Mouse (Mus musculus) A20 (cell line): ENCODE data around the gene Clcnka.

Experiments
- DNase-seq: peaks from one replicate; pipeline ENCODE4 v3.0.0-alpha.2; 2011; ENCODE audit warnings: low read depth, low spot score

Gene Clcnka

DNA sequence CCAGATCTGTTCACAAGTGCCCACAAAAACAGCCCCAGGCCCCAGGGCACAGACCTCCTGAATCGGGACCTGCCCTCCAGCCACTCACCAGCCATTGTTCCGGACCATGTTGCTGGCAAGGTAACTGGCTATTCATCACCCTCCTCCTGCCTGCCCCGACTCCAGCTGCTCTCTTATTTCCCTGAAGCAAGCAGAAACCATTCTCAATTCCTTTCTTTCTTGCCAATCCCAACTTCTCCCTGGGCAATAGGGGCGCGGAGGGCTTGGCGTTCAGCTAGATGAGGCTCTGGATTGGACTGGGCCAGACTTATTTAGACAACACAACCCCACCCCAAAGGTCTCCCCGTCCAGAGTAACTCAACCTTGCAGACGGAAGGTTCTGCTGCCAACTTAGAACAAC, 18.9 kb downstream of the Clcnka start:
- DNase-seq, result no peak

DNA sequence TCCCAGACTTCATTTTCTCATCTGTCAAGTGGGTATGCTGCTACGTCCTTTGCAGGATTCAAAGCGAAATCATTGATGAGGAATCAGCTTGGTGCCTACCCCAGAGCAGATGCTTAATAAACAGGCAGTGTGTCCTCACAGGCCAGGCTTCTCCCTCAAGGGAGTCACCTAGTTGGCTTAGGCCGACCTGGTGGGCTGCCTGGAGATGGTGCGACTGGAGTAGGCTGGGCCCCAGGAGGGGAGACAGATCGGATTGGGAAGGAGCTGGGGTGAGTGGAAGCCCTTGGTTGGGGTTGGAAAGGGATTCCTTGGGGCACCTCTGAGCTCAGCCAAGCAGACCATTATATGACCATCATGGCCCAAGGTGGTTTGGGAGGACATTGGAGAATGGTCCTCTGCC, 26.1 kb downstream of the Clcnka start:
- no peak for DNase-seq

DNA sequence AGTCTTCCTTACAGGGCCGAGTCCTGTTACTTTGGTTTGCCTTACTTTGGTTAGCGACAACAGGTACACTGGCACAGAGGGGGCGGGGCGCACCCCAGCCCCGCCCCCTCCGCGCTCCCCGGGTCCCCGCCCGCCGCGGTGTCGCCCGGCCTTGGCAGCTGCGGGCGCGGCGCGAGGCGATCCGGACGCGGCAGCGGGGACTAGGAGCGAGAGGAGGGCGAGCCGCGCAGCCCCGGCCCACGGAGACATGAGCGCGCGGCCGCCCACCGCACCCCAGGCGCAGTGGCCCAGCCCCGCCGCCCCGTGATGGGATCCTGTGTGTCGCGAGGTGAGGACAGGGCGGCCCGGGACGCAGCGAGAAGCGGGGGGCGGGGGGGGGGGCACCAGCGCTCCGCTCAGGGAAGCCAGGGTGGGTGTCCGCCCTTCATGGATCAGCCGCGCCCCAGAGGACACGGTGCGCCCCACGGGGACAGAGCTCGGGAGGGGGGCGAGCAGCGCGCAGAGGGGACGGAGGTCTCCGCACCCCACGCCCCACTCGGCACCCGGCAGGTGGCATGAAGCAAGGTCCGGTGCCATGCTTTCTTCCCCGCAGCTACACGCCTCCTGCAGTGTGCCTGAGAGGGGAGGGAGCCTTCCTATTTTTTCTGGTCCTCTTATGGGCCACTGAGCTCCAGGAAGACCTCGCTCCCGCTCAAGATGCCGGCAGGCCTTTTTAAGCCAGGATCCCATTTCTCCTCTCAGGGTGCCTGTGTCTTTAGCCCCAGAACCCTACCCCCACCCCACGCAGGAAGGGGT, 30.3 kb downstream of the Clcnka start, which contains the start of gene Fam131c:
Gene Fam131c, plus strand, starts transcription at position 224 of the 795 bp plus-strand sequence.
- no peak for DNase-seq

DNA sequence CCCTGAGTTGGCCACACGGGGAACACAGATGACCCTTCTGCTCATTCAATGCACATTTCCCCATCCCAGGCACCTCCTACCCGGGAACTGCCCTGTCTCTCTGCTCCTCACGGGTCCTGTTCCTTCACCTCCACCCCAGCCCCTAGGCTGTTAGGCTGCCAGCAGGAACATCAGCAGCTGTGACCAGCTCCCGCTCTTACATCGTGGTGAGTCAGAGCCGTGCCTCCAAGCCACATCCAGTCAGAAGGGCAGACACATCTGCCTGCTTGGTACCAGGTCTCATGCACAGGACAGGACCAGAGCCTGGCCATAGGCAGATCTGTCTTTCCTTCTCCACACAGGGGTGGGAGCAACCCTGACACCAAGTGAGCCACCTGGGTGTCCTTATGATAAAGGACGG, 32.6 kb downstream of the Clcnka start:
- DNase-seq, result no peak

DNA sequence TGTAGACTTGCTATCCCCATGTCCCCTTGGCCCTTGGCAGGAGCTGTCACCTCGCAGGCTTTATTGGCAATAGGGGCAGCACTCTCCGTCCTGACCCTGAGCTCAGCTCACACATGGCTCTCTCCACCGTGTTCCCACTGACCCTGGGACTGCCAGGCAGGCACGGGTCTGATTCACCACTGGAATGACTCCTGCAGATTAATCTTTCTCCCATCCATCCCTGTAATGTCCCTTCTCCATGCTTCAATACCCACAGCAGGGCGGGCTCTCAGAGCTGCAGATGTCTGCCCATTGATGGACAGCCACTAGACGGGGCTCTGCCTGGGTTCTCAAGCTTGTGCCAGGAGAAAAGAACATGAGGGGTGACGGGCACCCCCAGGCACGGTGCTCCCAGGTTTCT, 33.4 kb downstream of the Clcnka start:
- DNase-seq, result no peak

DNA sequence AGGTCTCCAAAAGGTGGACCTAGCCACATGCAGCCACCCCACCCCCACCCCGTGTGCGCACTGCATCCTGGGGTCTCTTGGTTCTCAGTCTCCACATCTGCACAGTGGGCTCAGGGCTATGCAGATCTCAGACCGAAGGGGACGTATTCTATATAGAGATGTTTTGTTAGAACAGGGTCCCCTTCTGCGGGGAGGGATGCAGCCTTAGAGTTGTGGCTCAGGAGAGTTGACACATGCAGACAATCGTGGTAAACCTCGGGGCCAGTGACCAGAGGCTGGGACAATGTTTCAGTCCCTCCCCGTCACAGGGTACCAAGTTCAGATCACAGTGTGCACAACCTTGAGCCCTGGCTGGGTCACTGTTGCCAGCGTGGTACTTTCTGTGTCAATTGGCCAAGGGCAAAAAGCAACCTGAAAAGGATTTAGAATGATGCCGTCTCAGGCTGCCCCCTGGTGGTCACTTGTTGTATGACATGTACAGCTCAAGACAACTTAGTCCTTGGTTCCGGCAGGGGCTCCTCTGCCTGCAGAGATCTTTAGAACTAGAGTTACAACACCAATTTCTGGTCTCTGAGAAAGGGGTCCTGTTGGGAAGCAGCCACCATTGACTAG, 35.5 kb downstream of the Clcnka start:
- peak; percentile 76 for DNase-seq

DNA sequence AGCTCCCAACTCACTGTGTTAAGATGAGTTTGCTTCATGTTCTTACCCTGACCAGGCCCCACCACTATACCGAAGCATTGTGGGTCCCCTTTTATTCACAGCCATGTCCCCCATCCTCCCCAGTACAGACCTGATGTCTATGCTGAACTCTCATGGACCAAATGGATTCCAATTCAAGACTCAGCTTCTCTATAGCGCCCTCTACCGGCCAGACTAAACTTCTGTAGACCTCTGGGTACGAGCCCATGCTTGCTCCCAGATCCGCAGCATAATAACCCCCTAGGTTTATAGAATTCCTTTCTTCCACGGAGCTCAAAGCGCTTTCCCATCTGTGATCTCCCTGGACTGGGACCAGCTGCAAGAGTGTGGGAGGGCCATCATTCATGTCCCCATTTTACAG, 37.7 kb downstream of the Clcnka start:
- DNase-seq, result peak; percentile 59

DNA sequence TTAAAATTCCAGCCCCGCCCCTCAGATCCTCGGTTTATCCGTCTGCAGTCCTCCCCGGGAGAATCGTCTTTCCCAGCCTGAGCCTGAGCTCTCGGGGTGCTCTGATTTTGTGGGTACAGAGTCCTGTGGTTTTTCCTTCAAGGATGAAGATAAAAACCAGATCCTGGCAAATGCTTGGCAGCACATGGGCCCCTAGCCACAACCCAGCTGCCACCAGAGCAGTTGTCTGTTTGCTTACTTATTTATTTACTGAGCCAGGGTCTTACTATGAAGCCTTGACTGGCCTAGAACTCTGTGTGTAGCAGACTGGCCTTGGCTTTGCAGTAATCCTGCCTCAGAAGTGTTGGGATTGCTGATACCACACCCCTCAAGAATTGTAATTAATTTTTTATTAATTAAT, 39.3 kb downstream of the Clcnka start:
- DNase-seq, result no peak

DNA sequence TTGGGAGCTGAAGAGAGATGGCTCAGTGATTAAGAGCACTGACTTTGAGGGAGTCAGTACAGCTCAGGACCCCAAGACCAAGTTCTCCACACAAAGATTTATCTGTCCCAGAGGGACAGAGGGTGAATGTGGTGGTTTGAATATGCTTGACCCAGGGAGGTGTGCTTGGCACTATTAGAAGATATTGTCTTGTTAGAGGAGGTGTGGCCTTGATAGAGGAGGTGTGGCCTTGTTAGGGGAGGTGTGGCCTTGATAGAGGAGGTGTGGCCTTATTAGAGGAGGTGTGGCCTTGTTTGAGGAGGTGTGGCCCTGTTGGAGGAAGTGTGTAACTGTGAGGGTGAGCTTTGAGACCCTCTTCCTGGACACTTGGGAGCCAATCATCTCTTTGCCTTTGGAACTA, 40.7 kb downstream of the Clcnka start:
- peak; percentile 34 for DNase-seq

DNA sequence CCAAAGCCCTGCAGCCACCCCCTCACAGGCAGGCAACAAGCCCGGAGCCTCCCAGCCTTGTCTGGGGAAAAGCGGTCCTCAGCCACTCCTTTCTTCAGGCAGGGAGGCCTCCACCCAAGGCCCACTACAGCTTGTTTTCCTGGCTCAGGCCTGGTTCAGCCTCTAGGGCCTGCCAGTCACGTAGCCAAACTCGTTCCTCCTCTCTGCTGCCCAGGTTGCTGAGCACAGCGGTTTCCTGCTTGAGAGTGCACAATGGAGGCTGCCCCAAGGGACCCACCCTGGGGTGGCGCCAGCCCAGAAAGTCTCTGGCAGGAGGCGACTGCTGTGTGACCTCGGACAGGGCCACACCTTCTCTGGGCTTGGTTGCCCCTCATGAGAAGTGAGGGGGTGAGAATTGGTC, 44.7 kb downstream of the Clcnka start:
- no peak for DNase-seq

DNA sequence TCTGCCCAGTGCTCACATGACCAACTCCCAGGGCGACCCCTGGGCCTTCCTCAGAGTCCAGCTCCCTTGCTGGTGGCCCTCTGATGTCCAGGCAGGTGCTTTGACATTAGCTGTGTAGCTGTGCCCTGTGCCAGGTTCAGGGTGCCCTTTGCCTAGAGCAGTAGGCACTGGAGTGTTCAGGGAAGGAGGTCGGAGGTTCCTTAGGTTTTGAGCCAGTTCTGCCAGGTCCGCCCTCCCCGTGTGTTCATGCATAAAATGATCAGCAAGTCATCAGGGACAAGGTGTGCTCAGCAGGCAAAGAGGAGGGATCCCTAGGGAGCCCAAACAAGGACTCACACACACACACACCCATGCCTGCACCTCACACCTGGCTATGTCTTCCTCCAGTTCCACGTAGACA, 45.5 kb downstream of the Clcnka start:
- no peak for DNase-seq

DNA sequence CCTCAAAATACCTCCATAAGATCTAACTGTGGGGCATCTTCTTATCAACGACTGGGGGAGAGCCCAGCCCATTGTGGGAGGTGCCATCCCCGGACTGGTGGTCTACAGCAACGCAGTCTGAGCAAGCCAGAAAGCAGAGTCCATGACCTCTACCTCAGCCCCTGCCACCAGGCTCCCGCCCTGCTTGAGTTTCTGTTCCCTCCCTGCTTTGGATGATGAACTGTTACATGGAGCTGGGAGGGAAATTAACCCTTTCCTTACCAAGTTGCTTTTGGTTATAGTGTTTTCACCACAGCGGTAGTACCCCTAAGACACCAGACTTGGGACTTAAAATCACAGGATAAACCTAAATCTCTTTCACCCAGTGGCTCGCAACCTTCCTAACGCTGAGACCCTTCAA, 46.6 kb downstream of the Clcnka start:
- no peak for DNase-seq

DNA sequence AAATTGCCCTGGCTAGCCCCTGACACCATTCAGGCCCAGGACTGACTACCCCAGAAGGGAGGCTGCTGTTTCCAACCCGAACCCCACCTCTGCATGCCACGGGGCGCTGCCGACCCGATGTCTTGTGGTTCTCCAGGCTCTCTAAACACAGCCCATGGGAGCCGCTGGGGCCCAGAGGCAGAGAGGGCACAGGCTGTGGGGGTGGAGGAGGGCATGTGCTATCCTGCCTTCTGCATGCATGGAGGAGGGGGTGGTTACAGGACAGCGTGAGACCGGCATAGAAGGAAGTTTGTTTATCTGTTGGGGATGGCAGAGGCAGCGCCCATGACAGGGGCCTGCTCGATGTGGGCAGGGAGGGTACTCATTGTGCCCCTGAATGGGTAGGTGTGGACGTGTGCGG, 48.5 kb downstream of the Clcnka start:
- DNase-seq, result no peak

DNA sequence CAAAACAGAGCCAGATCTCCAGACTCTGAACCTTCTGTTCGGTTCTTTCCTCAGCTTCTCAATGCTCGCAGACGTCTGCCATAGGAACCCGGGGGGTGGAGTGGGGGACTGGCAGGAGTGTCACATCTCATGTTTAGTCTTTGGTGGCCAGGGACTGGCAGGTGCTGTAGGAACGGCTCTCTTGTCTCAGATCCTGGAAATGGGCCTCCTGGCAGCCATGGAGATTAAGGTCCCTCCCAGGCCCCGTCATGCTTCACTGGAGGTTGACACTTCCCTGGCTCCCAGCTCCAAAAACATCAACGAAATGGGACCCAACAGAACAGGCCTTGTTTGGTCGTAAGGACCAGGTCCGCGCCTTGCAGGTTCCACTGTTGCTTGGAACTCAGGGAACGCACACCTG, 49.9 kb downstream of the Clcnka start:
- no peak for DNase-seq

DNA sequence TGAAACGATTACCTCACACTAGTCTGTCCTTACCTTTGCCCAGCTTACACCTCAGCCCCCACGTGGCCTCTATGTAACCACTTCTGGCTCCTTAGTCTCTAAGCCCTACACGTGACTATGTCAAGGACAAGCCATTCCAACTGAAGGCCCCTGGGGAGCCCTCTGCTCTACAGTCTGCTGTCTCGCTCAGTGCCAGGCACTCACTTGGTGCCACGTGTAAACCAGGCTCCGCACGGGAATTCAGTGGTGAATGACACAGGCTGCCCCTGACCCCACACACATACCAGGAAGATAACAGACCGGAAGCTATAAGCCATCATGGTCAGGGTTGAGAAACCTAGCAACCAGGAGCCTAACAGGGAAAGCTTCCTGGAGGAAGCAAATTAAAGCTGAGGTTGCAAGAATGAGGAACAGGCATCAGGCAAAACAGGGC, 51.1 kb downstream of the Clcnka start:
- no peak for DNase-seq

DNA sequence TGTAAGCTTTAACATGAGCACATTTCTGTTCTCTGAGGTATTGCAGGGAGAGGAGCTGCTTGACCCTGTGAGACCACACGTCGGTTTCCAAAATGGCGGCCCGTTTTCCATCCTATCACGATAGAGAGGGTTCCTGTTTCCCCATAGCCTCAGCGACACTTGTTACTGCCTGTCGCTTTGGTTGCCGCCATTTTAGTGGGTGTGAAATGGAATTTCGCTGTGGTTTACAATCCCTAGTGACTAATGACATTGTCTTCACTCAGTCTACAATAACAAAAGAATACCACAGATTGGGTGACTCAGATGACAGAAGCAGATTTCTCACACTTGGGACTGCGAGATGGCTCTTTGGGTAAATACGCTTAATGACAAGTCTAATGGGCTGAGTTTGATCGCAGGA, 53.3 kb downstream of the Clcnka start:
- no peak for DNase-seq

DNA sequence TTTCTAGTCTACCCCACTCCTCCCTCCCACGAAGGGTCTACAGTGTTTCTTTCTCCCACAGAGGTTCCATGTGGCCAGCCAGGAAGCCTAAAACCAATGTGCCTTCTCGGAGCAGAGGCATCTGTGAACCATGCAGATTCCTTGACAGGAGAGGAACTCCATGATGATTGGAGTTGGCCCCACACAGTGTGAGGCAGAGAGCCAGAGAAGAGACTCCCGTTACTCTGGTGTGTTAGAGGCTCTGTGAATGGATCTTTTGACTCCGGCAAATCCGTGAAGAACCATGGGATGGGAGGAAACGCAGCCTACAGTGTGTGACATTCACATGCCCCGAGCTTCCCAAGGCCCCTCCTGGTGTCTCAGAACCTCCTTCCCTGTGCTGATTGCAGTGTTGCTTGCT, 55.0 kb downstream of the Clcnka start:
- DNase-seq, result no peak

DNA sequence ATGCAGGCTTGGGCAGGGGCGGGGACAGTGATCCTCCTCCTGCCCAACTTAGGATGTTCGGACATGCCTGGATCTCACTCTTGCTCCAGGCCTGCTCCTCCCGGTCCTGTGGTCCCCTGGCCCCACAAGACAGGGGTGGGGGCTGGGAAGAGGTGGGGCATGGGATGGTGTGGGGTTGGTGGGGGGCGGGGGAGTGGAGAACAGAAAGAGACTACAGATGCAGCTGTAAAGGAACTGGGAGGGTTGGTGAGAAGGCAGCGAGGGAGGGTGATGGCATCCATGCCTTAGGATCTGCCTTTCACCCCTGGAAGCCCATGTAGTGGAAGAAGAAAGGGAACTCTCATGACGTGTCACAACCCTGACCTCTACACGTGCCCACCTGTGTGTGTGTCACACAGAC, 57.0 kb downstream of the Clcnka start:
- DNase-seq, result no peak

DNA sequence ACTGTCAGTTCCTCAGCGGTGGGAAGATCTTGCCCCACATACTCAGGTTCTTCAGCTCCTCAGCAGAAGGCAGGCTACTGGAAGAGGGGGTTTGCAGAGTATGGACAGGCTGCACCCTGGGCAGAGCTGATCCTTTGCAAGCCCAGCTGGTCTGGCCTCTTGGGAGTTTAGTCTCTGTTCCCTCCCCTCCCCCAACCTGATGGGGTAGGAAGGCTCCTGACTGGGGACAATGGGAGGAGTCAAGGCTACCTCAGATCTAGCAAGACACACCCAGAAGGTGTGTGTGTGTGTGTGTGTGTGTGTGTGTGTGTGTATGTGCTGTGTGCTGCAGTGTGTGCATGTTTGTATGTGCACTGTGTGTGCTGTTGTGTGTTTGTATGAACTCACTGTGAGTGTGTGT, 59.7 kb downstream of the Clcnka start:
- no peak for DNase-seq

DNA sequence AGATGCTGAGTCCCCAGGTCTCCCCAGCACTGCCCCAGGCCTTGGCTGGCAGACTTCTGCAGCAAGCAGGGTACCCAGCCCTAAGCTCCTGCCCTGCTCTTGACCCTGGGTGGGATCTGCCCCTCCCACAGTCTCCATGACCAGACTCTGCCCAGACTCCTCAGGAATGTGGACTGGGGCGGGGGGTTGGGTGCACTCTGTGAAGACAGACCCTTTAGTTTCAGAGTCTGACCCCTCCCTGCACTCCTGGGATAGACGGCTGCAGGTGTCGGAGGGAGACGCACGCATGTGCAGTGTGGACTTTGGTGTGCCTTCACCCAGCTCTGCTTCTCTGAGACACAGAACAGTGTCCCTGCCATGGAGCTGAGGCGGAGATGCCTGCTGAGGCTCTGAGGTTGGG, 60.5 kb downstream of the Clcnka start:
- DNase-seq, result no peak

DNA sequence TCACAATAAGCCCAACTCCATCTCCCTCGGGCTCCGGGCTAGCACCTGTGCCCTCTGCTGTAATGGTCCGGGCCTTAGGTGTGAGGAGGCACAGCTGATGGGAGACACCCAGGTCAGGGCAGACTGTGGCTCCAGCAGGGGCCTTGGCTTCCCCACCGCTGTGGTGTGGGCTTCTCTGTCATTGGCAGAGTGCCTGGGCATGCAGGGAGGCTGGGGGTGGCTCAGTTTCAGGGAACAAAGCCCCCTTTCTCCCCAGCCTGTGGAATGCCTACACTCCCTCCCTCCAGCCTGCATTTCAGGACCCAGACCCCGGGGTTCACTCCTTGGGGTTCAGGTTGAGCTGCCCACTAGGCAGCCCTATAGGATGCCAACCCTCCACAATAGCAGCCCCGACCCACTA, 62.3 kb downstream of the Clcnka start:
- DNase-seq, result no peak

DNA sequence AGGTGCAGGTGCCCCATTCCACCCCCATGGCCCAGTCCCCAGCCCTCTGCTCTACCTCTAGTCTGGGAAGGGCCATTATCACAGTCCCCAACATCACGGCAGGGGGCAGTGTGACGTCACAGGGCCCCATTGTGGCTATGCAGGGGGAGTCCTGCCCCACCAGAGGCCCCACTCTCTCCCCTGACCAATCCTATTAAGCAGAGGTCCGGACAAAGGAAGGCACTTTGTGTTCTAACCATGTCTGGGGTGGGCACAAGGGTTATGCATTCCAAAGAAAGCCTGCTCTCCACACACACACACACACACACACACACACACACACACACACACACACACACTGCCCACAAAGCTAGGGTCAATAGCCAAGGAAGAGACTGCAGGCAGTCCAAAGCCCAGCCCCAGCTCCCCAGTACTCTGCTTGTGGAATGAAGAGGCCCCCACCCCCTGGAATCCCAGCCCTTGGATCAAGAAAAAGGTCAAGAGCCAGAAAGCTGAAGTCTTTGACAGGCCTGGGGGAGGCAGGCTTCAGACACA, 63.2 kb downstream of the Clcnka start:
- no peak for DNase-seq

DNA sequence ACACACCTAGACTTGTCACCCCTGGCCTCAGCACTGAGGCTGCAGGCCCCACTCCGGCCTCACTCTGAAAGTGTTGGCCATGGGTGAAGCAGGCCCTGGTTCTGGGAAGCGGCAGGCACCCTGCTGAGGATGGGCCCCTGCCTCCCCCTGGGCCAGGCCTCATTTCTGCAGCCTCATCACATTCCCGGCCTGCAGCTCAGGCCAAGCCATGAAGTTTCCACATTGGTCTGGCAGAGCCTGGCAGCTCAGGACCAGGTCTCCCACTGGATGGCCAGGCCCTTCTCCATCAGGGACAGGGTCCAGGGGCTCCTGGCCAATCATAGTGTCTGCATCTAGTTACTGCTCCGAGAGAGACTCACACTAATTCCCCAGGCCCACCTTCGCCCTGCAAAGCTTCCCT, 63.8 kb downstream of the Clcnka start:
- no peak for DNase-seq
